Mouse (Mus musculus) left cerebral cortex, adult 18-20 months (tissue): Measurements from ENCODE around the gene Olfr631. TPM values are rescaled to one million over a fixed set of nuclear protein-coding genes. Genes with fewer than 3 reads are reported as not detected.
"Not testable (repeated sequence)": the region's sequence is repeated elsewhere in the genome, so short reads cannot be mapped to it uniquely, and the experiment has no call there.

ENCODE experiments used
- DNase-seq, 2 experiments: peaks; one replicate each; pipeline ENCODE4 v3.0.0; 2021 to 2022; ENCODE audit warnings: low spot score in 2 of 2, mixed read lengths in 1 of 2
- long read RNA-seq, 2 experiments: library from polyadenylated mRNA; stranded (forward); transcript quantifications; one replicate each; pipeline ENCODE4 v2.0.0; 2021
- total RNA-seq, 2 experiments: library from RNA; stranded (reverse); gene quantifications; 2 replicates each; pipeline ENCODE4 v1.2.3; 2021

Gene Olfr631
- total RNA-seq: not detected
- long read RNA-seq, experiment 1: 0 reads
- long read RNA-seq, experiment 2: 0 reads

DNA sequence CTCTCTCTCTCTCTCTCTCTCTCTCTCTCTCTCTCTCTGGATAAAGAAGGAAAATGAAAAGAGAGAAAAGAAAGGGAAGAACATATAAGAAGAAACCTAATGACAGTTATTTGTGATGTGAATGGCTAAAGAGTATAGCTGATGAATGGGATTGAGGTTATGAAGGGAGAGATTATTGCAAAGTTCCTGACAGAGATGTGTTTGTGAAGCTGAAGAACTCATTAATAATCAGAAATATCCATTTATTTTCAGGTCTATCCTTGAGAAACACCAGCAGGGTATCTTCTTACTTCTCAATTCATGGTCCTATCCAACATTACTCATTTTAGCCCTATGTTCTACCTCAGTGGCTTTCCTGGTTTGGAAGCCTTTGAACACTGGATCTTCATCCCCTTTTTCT is at the start of gene Olfr631:
Gene Olfr631 (plus strand): TSS at position 301 of the 400 bp plus-strand sequence.
- no peak for DNase-seq

DNA sequence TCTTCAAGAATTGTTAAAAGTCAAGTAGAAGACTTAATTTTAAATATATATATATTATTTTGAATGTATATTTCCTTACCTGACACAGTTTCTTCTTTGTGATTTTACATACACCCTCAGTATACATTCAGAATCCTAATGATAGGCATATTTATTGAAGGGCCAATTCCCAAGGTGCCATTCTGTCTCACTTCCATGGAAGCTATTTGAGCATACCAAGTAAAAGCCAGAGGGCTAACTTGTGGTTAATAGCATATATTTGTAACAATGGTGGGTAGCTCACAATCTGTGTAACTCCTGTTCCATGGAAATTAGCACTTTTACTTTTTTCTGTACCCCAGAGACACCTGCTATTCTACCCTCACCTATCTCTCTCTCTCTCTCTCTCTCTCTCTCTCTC is 42.5 kb upstream of the Olfr631 start, which contains the start of gene Olfr66:
Gene Olfr66 (minus strand): TSS at position 101 of the 400 bp plus-strand sequence.
- no peak for DNase-seq

DNA sequence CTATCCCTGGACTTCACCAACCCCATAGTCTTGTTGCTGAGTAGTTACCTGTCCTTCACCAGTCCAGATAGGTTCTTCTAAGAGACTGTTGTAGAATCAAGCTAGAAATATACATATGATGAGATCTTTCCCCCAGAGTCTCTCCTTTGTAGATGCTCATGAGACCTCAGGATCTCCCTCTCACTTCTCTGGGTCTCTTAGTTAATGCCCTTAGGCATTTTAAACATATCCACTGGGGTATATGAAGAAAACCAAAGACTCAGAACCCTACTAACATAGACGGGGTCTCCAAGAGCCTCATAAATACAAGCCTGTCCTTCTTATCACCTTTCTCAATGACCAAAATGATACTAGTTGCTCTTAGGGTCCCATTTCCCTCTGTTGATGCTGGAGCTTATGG is 34.2 kb upstream of the Olfr631 start, which contains the start of gene Olfr64:
Gene Olfr64 (minus strand): TSS at position 101 of the 400 bp plus-strand sequence.
- no peak for DNase-seq

DNA sequence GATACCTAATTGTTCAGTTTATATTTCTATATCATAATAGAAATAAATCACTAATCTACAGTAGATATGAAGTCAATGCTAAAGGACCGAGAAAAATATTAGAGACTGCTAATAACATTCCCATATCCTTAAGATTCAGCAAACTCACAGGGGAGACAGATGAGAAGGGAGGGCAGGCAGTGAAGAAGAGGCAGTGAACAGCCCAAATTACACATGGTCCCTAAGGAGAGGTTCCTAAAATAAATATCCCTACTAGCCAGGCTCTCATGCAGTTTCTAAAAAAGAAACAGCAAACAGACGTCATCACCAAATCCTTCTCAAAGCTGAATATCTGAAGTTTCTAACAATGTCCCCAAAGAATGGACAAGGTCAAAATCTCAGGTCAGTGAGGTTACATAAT is 25.4 kb upstream of the Olfr631 start, which contains the start of gene Olfr65:
Gene Olfr65 (plus strand): TSS at position 301 of the 400 bp plus-strand sequence.
- no peak for DNase-seq

DNA sequence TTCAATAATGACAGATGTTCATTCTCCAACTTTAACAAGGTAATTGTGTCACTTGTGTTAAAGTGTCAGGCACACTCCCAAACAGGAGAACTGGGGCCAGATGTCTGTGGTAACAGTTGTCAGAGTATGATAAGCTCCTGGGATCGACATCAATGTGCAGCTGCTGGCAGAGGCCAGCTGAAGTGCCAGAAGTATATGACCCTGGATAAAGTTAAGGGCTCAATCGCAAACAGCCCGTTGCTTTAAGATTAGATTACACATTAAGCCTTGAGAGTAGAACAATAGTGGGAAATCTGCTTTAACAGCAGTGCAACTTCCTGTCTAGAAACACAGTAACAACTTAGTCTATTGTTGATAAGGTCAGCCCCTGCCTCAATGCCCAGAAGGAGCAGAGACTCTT is 18.6 kb upstream of the Olfr631 start:
- no peak for DNase-seq

- DNase-seq: no peak
Measured at GRCm38 (mm10) chr7:103912969-103913511, 15.6 kb upstream of the Olfr631 start.

GRCm38 (mm10) chr7:103915338-103915737 is 13.3 kb upstream of the Olfr631 start:
- DNase-seq: no peak

DNA sequence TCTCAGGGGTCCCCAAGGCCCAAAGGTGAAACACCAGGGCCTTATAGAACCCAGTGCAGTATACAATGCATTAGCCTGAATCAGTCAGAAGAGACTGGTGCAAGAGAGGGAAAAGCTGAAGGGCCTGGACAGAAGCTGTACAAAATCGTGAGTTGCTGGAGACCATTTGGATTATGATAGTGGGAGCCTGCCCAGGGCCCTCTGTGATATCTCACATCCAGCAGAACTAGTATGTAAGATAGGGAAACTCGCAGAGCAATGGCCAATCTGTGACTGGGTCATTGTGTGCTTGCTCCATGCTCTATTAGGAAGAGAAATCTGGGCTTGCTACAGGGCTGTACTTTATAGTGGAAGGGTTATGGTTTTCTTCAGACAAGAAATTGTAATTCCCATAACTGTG is 5.6 kb downstream of the Olfr631 start, which contains the start of gene Olfr632:
Gene Olfr632 (plus strand): TSS at position 84 of the 400 bp plus-strand sequence.
- DNase-seq: no peak

GRCm38 (mm10) chr7:103942730-103943129 is 14.1 kb downstream of the Olfr631 start:
- peak; percentile 3 to 19 for DNase-seq

GRCm38 (mm10) chr7:103944137-103944536 is 15.5 kb downstream of the Olfr631 start, which contains the start of gene Olfr633:
TSS of gene Olfr633 (plus strand) at chr7:103944437.
- no peak for DNase-seq

DNA sequence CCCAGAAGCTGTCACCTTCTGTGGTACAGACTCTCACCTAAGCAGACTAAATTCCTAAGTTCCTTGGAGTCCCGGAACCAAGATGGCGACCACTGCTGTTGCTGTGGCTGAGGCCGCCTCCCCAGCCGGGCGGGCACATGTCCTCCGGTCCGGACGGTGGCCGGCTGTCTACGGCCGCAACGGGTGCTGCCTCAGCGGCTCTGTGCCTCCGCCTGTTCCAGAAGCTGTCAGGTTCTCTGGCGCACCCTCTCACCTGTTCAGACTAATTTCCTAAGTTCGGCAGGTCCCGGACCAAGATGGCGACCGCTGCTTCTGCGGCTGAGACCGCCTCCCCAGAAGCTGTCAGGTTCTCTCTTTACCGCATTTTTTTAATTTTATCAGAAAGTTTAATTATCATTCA is 38.2 kb downstream of the Olfr631 start:
- not testable (repeated sequence) for DNase-seq

DNA sequence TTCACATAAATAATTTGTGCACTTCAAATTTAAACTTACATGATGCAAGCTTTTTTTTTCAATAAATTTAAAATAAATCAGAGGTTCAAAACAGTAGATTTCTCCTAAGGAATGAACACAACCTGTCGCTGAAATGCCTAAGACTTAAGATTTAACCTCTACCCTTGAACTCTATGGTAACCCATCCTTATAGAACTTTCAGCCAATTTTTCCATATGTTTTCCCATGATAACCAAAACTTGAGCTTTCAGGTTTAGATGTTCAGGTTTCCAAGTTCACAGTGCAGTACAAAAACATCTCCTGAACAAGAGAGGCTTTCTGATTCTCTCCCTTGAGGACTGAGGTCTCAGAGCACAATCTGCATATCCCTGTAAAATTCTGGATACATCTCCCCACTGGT is 42.2 kb downstream of the Olfr631 start, which contains the start of gene Olfr635:
Gene Olfr635 (plus strand): TSS at position 301 of the 400 bp plus-strand sequence.
- DNase-seq: no peak

GRCm38 (mm10) chr7:103971782-103972181 is 43.2 kb downstream of the Olfr631 start:
- DNase-seq: no peak

Other genes starting within 250 kb of the Olfr631 start
- gene Olfr625-ps1, start 246.1 kb upstream of the Olfr631 start, total RNA-seq: not detected
- gene Olfr243, start 214.2 kb upstream of the Olfr631 start, total RNA-seq: not detected
- not detected for gene Olfr628, start 198.5 kb upstream of the Olfr631 start, total RNA-seq
- gene Olfr629, start 183.9 kb upstream of the Olfr631 start, total RNA-seq: not detected
- not detected for gene Olfr630, start 171.5 kb upstream of the Olfr631 start, total RNA-seq
- gene Olfr69, start 157.2 kb upstream of the Olfr631 start, total RNA-seq: not detected
- not detected for gene Olfr68, start 149.1 kb upstream of the Olfr631 start, total RNA-seq
- gene Olfr67, start 137.0 kb upstream of the Olfr631 start, total RNA-seq: not detected
- 10 to 100 TPM; 40.8 to 52.6 TPM for gene Hbb-bt, start 114.8 kb upstream of the Olfr631 start, total RNA-seq
- 100 to 1,000 TPM; 337 to 460 TPM for gene Hbb-bs, start 100.7 kb upstream of the Olfr631 start, total RNA-seq
- gene Hbb-bh2, start 88.3 kb upstream of the Olfr631 start, total RNA-seq: not detected
- gene Hbb-bh1, start 85.7 kb upstream of the Olfr631 start, total RNA-seq: not detected
- gene Hbb-y, start 75.6 kb upstream of the Olfr631 start, total RNA-seq: not detected
- not detected for gene Olfr66, start 42.6 kb upstream of the Olfr631 start, total RNA-seq
- not detected for gene Olfr64, start 34.3 kb upstream of the Olfr631 start, total RNA-seq
- gene Olfr65, start 25.3 kb upstream of the Olfr631 start, total RNA-seq: not detected
- not detected for gene Olfr632, start 5.5 kb downstream of the Olfr631 start, total RNA-seq
- not detected for gene Olfr633, start 15.6 kb downstream of the Olfr631 start, total RNA-seq
- gene Olfr635, start 42.3 kb downstream of the Olfr631 start, total RNA-seq: under 1 TPM in 1 of 2 experiments, not detected in 1; 0.05 TPM
- not detected for gene Olfr638, start 69.9 kb downstream of the Olfr631 start, total RNA-seq
- gene Olfr639, start 88.5 kb downstream of the Olfr631 start, total RNA-seq: under 1 TPM; 0.07 to 0.09 TPM
- not detected for gene Olfr640, start 96.7 kb downstream of the Olfr631 start, total RNA-seq
- not detected for gene Olfr641, start 106.6 kb downstream of the Olfr631 start, total RNA-seq
- gene Olfr642, start 123.8 kb downstream of the Olfr631 start, total RNA-seq: not detected
- not detected for gene 4930516K23Rik, start 132.6 kb downstream of the Olfr631 start, total RNA-seq
- gene Olfr644, start 143.0 kb downstream of the Olfr631 start, total RNA-seq: not detected
- not detected for gene Olfr645, start 156.6 kb downstream of the Olfr631 start, total RNA-seq
- gene Olfr646, start 176.0 kb downstream of the Olfr631 start, total RNA-seq: not detected
- gene Ubqln5, start 201.0 kb downstream of the Olfr631 start, total RNA-seq: not detected
- not detected for gene Olfr643, start 208.6 kb downstream of the Olfr631 start, total RNA-seq
- not detected for gene Ubqln3, start 214.5 kb downstream of the Olfr631 start, total RNA-seq
- gene Ubqlnl, start 221.7 kb downstream of the Olfr631 start, total RNA-seq: not detected
- not detected for gene Olfm5, start 236.0 kb downstream of the Olfr631 start, total RNA-seq